Mouse (Mus musculus): ENCODE results near the gene G6pc2.

G6pc2 gene

GRCm38 (mm10) chr2:69234976-69235678 is 24.3 kb downstream of the G6pc2 start:
- in situ Hi-C loops (cut with MboI, MseI), result no loop called here

GRCm38 (mm10) chr2:69239315-69239714 is 28.4 kb downstream of the G6pc2 start:
- in situ Hi-C loops (cut with MboI, MseI), result no loop called here

- in situ Hi-C loops (cut with MboI, MseI), result no loop called here
Measured at GRCm38 (mm10) chr2:69244924-69245323, 34.1 kb downstream of the G6pc2 start.

- in situ Hi-C loops (cut with MboI, MseI), result no loop called here
Measured at GRCm38 (mm10) chr2:69247081-69247480, 36.2 kb downstream of the G6pc2 start.

- in situ Hi-C loops (cut with MboI, MseI), result no loop called here
Measured at GRCm38 (mm10) chr2:69248221-69248755, 37.4 kb downstream of the G6pc2 start.

- in situ Hi-C loops (cut with MboI, MseI), result no loop called here
Measured at GRCm38 (mm10) chr2:69264069-69264618, 53.3 kb downstream of the G6pc2 start.

- in situ Hi-C loops (cut with MboI, MseI), result no loop called here
Measured at GRCm38 (mm10) chr2:69275875-69276274, 65.0 kb downstream of the G6pc2 start.
